Mouse (Mus musculus): ENCODE measurements around the gene Kirrel. TPM values are rescaled to one million over a fixed set of nuclear protein-coding genes. Genes with fewer than 3 reads are reported as not detected.

Gene Kirrel
- polyA plus RNA-seq, 1 experiment from 2014 or later: 6.5 TPM

- H3K36me3 ChIP-seq: no peaks in the 10 kb centered on the region
- no peaks in the 10 kb centered on the region for H3K9me3 ChIP-seq
- no peak overlapping the region for H3K9ac ChIP-seq
- WGBS: 81% methylated on average over 6 of the region's 6 CpGs
- H3K27me3 ChIP-seq: no peaks in the 10 kb centered on the region
- 0 out of 2 replicates have a peak overlapping the region, but pooled peaks have one; percentile 24 for H3K4me2 ChIP-seq
- no peak for ATAC-seq (ENCODE audit: low FRiP score, low read depth)
- H3K4me3 ChIP-seq: no peak overlapping the region
- H3K27ac ChIP-seq (replicated peaks): peak overlapping the region; percentile 56; the same call in 1 of the 2 replicates
- H3K4me1 ChIP-seq (replicated peaks): peaks cover 80% of the 10 kb centered on the region
Observed at GRCm38 (mm10) chr3:87164099-87164815, 10.3 kb downstream of the Kirrel start.

- Histone ChIP-seq H3K9me3 (no peaks in the 10 kb centered on the region), H3K27ac (replicated peaks) (no peak overlapping the region), H3K4me1 (replicated peaks) (peaks cover 80% of the 10 kb centered on the region), H3K36me3 (no peaks in the 10 kb centered on the region), H3K4me2 (no peak overlapping the region), H3K27me3 (no peaks in the 10 kb centered on the region), H3K9ac (no peak overlapping the region), H3K4me3 (no peak overlapping the region)
- WGBS: 57% methylated on average over 4 of the region's 4 CpGs
- ATAC-seq (ENCODE audit: low FRiP score, low read depth): no peak
Observed at GRCm38 (mm10) chr3:87163116-87163515, 11.4 kb downstream of the Kirrel start.

- Histone ChIP-seq H3K4me3 (no peak overlapping the region), H3K27me3 (no peaks in the 10 kb centered on the region), H3K9ac (no peak overlapping the region), H3K36me3 (no peaks in the 10 kb centered on the region), H3K27ac (replicated peaks) (0 out of 2 replicates have a peak overlapping the region, but pooled peaks have one; percentile 6), H3K9me3 (no peaks in the 10 kb centered on the region), H3K4me2 (no peak overlapping the region), H3K4me1 (replicated peaks) (peaks cover 80% of the 10 kb centered on the region)
- WGBS: 79% methylated on average over 5 of the region's 5 CpGs
- no peak for ATAC-seq (ENCODE audit: low FRiP score, low read depth)
Observed at GRCm38 (mm10) chr3:87162380-87162779, 12.2 kb downstream of the Kirrel start.

GRCm38 (mm10) chr3:87161601-87162000 is 12.9 kb downstream of the Kirrel start:
- Histone ChIP-seq H3K4me1 (replicated peaks) (peaks cover 80% of the 10 kb centered on the region), H3K9me3 (no peaks in the 10 kb centered on the region), H3K36me3 (no peaks in the 10 kb centered on the region), H3K27ac (replicated peaks) (peak overlapping the region; percentile 77), H3K4me3 (no peak overlapping the region), H3K27me3 (no peaks in the 10 kb centered on the region), H3K9ac (no peak overlapping the region), H3K4me2 (no peak overlapping the region)
- WGBS: 95% methylated on average over 5 of the region's 5 CpGs
- no peak for ATAC-seq (ENCODE audit: low FRiP score, low read depth)

GRCm38 (mm10) chr3:87160819-87161509 is 13.6 kb downstream of the Kirrel start:
- Histone ChIP-seq H3K27me3 (no peaks in the 10 kb centered on the region), H3K4me2 (no peak overlapping the region), H3K9ac (no peak overlapping the region), H3K27ac (replicated peaks) (peak overlapping the region; percentile 77), H3K9me3 (no peaks in the 10 kb centered on the region), H3K36me3 (no peaks in the 10 kb centered on the region), H3K4me1 (replicated peaks) (peaks cover 76% of the 10 kb centered on the region), H3K4me3 (no peak overlapping the region)
- WGBS: 23% methylated on average over 6 of the region's 6 CpGs
- ATAC-seq (ENCODE audit: low FRiP score, low read depth): peak; percentile 84

GRCm38 (mm10) chr3:87159190-87159589 is 15.4 kb downstream of the Kirrel start:
- 76% methylated on average over 7 of the region's 7 CpGs for WGBS
- H3K4me3 ChIP-seq: no peak overlapping the region
- no peak for ATAC-seq (ENCODE audit: low FRiP score, low read depth)
- no peaks in the 10 kb centered on the region for H3K9me3 ChIP-seq
- no peak overlapping the region for H3K4me2 ChIP-seq
- no peak overlapping the region for H3K9ac ChIP-seq
- no peaks in the 10 kb centered on the region for H3K27me3 ChIP-seq
- H3K4me1 ChIP-seq (replicated peaks): peaks cover 73% of the 10 kb centered on the region
- no peaks in the 10 kb centered on the region for H3K36me3 ChIP-seq
- H3K27ac ChIP-seq (replicated peaks): peak overlapping the region; percentile 70

GRCm38 (mm10) chr3:87157767-87158291 is 16.7 kb downstream of the Kirrel start:
- Histone ChIP-seq H3K36me3 (no peaks in the 10 kb centered on the region), H3K4me3 (no peak overlapping the region), H3K4me1 (replicated peaks) (peaks cover 76% of the 10 kb centered on the region), H3K27me3 (no peaks in the 10 kb centered on the region), H3K9me3 (no peaks in the 10 kb centered on the region), H3K27ac (replicated peaks) (peak overlapping the region; percentile 70), H3K9ac (no peak overlapping the region), H3K4me2 (no peak overlapping the region)
- WGBS: 24% methylated on average over 12 of the region's 12 CpGs
- ATAC-seq (ENCODE audit: low FRiP score, low read depth): no peak

- Histone ChIP-seq H3K4me2 (no peak overlapping the region), H3K27ac (replicated peaks) (peak overlapping the region; percentile 70), H3K9ac (no peak overlapping the region), H3K4me3 (no peak overlapping the region), H3K36me3 (no peaks in the 10 kb centered on the region), H3K9me3 (no peaks in the 10 kb centered on the region), H3K27me3 (no peaks in the 10 kb centered on the region), H3K4me1 (replicated peaks) (peaks cover 74% of the 10 kb centered on the region)
- ATAC-seq (ENCODE audit: low FRiP score, low read depth): no peak
- WGBS: 75% methylated on average over 6 of the region's 6 CpGs
Observed at GRCm38 (mm10) chr3:87157297-87157696, 17.2 kb downstream of the Kirrel start.

GRCm38 (mm10) chr3:87154398-87155287 is 19.9 kb downstream of the Kirrel start:
- 20% methylated on average over 15 of the region's 15 CpGs for WGBS
- H3K9me3 ChIP-seq: no peaks in the 10 kb centered on the region
- H3K4me3 ChIP-seq: no peak overlapping the region
- H3K4me2 ChIP-seq: peak overlapping the region; percentile 26
- no peaks in the 10 kb centered on the region for H3K36me3 ChIP-seq
- no peak for ATAC-seq (ENCODE audit: low FRiP score, low read depth)
- H3K27ac ChIP-seq (replicated peaks): peak overlapping the region; percentile 65
- peaks cover 82% of the 10 kb centered on the region for H3K4me1 ChIP-seq (replicated peaks)
- H3K9ac ChIP-seq: no peak overlapping the region
- no peaks in the 10 kb centered on the region for H3K27me3 ChIP-seq

GRCm38 (mm10) chr3:87153038-87153437 is 21.5 kb downstream of the Kirrel start:
- Histone ChIP-seq H3K4me1 (replicated peaks) (peaks cover 73% of the 10 kb centered on the region), H3K27me3 (no peaks in the 10 kb centered on the region), H3K27ac (replicated peaks) (peak overlapping the region; percentile 28), H3K9me3 (no peaks in the 10 kb centered on the region), H3K4me3 (no peak overlapping the region), H3K4me2 (no peak overlapping the region), H3K36me3 (no peaks in the 10 kb centered on the region), H3K9ac (no peak overlapping the region)
- WGBS: 23% methylated on average over 2 of the region's 2 CpGs
- ATAC-seq (ENCODE audit: low FRiP score, low read depth): no peak

GRCm38 (mm10) chr3:87152111-87152738 is 22.3 kb downstream of the Kirrel start:
- Histone ChIP-seq H3K4me1 (replicated peaks) (peaks cover 65% of the 10 kb centered on the region), H3K4me3 (no peak overlapping the region), H3K9me3 (no peaks in the 10 kb centered on the region), H3K27me3 (no peaks in the 10 kb centered on the region), H3K4me2 (no peak overlapping the region), H3K9ac (no peak overlapping the region), H3K36me3 (no peaks in the 10 kb centered on the region), H3K27ac (replicated peaks) (0 out of 2 replicates have a peak overlapping the region, but pooled peaks have one; percentile 73)
- WGBS: 79% methylated on average over 4 of the region's 4 CpGs
- ATAC-seq (ENCODE audit: low FRiP score, low read depth): no peak
